Mouse (Mus musculus) hindbrain, embryonic 16.5 days (tissue): ENCODE data around the gene Rnf40. TPM values are rescaled to one million over a fixed set of nuclear protein-coding genes. Genes with fewer than 3 reads are reported as not detected.
"Not testable (repeated sequence)": the region's sequence is repeated elsewhere in the genome, so short reads cannot be mapped to it uniquely, and the experiment has no call there.

Source experiments
- ATAC-seq: fragments of 200-750 bp; cut with Nextera tagmentation; 2 replicates; pipeline ENCODE4 v1.8.0; 2017; ENCODE audit warnings: moderate TSS enrichment, moderate library complexity
- H3K27ac ChIP-seq: fragments of 300-500 bp; sonication (generic); 2 replicates; pipeline ENCODE4 v1.5.1; 2014; ENCODE audit warnings: low read depth, mild to moderate bottlenecking, control low read depth, low read length, moderate library complexity
- H3K27me3 ChIP-seq: fragments of 300-500 bp; sonication (generic); replicated peaks from 2 replicates; pipeline ENCODE4 v1.6.1; 2014; ENCODE audit warnings: low read length; ENCODE audit not compliant: control insufficient read depth, insufficient read depth
- H3K36me3 ChIP-seq: fragments of 300-500 bp; sonication (generic); 2 replicates; pipeline ENCODE4 v1.6.1; 2014; ENCODE audit warnings: mild to moderate bottlenecking, low read length, moderate library complexity, mixed read lengths; ENCODE audit not compliant: control insufficient read depth, insufficient read depth
- H3K4me1 ChIP-seq: fragments of 300-500 bp; sonication (generic); 2 replicates; pipeline ENCODE4 v1.6.1; 2014; ENCODE audit warnings: low read depth, low read length; ENCODE audit not compliant: control insufficient read depth, insufficient read depth
- H3K4me2 ChIP-seq: fragments of 300-500 bp; sonication (generic); 2 replicates; pipeline ENCODE4 v1.6.1; 2014; ENCODE audit warnings: mild to moderate bottlenecking, low read length, control low read depth, moderate library complexity
- H3K4me3 ChIP-seq: fragments of 300-500 bp; sonication (generic); 2 replicates; pipeline ENCODE4 v1.5.1; 2014; ENCODE audit warnings: mild to moderate bottlenecking, low read length, control low read depth, moderate library complexity
- H3K9ac ChIP-seq: fragments of 300-500 bp; sonication (generic); 2 replicates; pipeline ENCODE4 v1.6.1; 2014; ENCODE audit warnings: low read depth, mild to moderate bottlenecking, control low read depth, low read length, moderate library complexity
- H3K9me3 ChIP-seq: fragments of 300-500 bp; sonication (generic); 2 replicates; pipeline ENCODE4 v1.6.1; 2014; ENCODE audit warnings: mild to moderate bottlenecking, low read length, moderate library complexity; ENCODE audit not compliant: control insufficient read depth
- WGBS: fragments of 180-500 bp; shearing (Covaris S2); extraction: QIAGEN DNeasy Blood & Tissue Kit; methylation state at CpG from one replicate; pipeline ENCODE4 v1.1.7; 2014; 5-methylcytosine and 5-hydroxymethylcytosine counted together
- polyA plus RNA-seq: library from polyadenylated mRNA; unstranded; fragments of >200 nt; fragmentation: Nextera tagmentation; extraction: Ambion mirVana; gene quantifications from 2 replicates; pipeline ENCODE4 v1.2.1, GENCODE M21; 2015

Rnf40 gene
- polyA plus RNA-seq, 1 experiment from 2014 or later = 38.0 TPM

DNA sequence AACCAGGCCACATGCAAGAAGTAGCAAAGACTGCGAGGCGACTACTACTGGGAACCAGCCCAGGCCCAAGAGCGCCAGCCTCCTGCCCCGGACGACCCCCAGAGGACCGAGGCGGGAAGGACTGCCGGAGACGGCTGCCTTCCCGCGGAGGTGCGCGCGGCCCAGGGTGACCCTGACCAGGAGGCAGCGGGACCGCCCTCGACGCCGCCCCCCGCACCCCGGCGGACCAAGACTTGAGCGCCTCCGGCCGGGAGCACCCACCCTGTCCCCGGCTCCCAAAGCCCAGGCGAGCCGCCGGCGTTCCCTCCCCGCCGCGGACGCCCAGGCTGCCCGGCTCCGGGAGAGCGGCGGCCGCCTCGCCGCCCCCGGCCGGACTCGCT is 25.9 kb downstream of the Rnf40 start:
- ATAC-seq = peak; percentile 49
- no peaks in the 10 kb centered on the region for H3K27me3 ChIP-seq
- H3K9me3 ChIP-seq = no peaks in the 10 kb centered on the region
- H3K36me3 ChIP-seq = peaks cover 28% of the 10 kb centered on the region
- WGBS = under 1% methylated on average over 23 of the region's 44 CpGs
- peak overlapping the region; percentile 91 for H3K4me2 ChIP-seq
- H3K4me3 ChIP-seq = peak overlapping the region; percentile 100
- H3K9ac ChIP-seq = peak overlapping the region; percentile 94
- peaks cover 14% of the 10 kb centered on the region for H3K4me1 ChIP-seq
- peak overlapping the region; percentile 87 for H3K27ac ChIP-seq

DNA sequence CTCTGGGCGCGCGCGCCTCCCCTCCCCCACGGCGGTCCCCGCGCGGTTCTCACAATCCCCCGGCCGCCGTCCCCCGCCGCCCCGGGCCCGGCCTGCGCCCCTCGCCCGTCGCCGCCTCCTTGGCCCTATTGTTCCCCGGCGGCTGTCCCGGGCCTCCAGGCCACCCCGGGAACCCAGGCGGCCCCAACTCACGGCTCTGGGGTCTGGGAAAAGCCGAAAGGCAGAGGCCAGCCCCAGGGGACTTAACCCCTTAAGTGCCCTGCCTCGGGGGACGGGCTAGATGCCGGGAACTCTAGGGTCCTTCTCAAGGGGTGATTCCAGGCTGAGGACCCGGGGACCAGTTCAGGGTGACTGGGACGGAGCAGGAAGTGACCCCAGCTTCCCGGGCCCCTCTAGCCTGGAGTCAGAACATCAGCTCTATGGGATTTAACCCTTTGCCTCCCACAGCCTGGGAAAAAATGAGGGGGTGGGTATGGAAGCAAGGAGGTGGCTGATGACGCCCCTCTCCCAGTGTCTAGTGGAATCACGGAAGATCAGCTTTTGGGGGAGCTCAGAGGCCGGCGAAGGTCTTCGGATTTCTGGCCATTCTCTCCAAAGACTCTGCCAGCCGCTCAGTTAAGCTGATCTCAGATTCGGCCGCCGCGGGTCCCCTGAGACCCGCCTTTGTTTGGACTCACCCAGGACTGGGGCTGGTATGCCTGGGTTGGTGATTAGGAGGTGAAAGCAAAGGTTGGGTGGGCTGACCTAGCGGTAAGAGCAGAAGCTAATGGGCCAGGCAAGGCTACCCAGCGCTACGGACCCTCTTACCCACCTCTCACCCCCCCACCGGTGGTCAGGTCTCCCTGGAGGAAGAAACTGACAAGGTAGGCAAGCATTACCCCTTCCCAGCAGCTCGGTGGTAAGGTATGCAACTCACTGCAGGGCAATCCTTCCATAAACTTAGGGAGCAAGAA is 26.6 kb downstream of the Rnf40 start, which contains the start of gene Zfp629:
Gene Zfp629, minus strand, starts transcription at position 907 of the 953 bp plus-strand sequence.
- Histone ChIP-seq H3K27me3 (no peaks in the 10 kb centered on the region), H3K27ac (peak within 1 kb of the TSS; percentile 87), H3K4me2 (peak within 1 kb of the TSS; percentile 91), H3K9me3 (no peaks in the 10 kb centered on the region), H3K4me3 (peak within 1 kb of the TSS; percentile 100), H3K9ac (peak within 1 kb of the TSS; percentile 94), H3K36me3 (peaks cover 23% of the 10 kb centered on the region), H3K4me1 (peaks cover 14% of the 10 kb centered on the region)
- peak; percentile 93 for ATAC-seq
- WGBS = under 1% methylated on average over 36 of the region's 50 CpGs

DNA sequence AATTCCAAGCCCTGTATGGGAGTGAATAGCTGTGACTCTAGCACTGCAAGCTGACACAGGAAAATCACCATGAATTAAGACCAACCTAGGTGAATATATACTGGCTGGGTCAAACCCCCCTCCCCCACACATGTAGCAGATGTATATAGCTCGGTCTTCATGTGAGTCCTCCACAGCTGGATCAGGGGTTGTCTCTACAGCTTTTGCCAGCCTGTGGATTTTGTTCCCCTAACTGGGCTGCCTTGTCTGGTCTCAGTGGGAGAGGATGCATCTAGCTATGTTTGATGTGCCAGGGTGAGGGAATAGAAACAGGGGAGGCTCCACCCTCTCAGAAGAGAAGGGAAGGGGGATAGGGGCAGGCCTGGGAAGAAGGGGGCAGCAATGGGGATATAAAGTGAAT is 27.8 kb downstream of the Rnf40 start:
- Histone ChIP-seq H3K27ac (0 out of 2 replicates have a peak overlapping the region, but pooled peaks have one; percentile 9), H3K9ac (peak overlapping the region; percentile 48), H3K4me2 (peak overlapping the region; percentile 91), H3K4me3 (peak overlapping the region; percentile 100), H3K27me3 (no peaks in the 10 kb centered on the region), H3K4me1 (peaks cover 14% of the 10 kb centered on the region), H3K36me3 (peaks cover 11% of the 10 kb centered on the region), H3K9me3 (no peaks in the 10 kb centered on the region)
- ATAC-seq = 0 out of 2 replicates have a peak, but pooled peaks have one; percentile 37
- 53% methylated on average over 1 of the region's 1 CpGs for WGBS

DNA sequence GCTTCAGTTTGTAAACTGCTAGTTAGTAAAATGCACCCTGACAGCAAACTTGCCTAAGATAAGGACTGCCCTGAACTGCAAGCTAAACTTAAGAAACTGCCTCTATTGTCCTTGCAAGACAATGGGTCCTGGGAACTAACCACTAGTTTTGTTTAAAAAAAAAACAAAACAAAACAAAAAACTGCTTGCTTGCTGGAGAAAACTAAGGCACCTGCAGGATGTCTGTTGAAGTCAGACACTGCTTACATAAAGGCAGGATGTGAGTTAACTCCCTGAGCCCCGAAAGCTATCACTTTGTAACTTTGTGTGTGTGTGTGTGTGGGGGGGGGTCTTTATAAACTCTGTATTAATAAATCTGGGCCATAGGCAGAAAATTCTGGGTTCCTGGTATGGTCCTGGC is 28.3 kb downstream of the Rnf40 start:
- no peak overlapping the region for H3K4me3 ChIP-seq
- H3K4me2 ChIP-seq = no peak overlapping the region
- H3K9ac ChIP-seq = no peak overlapping the region; the same call in 1 of the 2 replicates
- peaks cover 14% of the 10 kb centered on the region for H3K4me1 ChIP-seq
- H3K36me3 ChIP-seq = peaks cover 6% of the 10 kb centered on the region
- H3K9me3 ChIP-seq = no peaks in the 10 kb centered on the region
- WGBS = 88% methylated on average over 1 of the region's 1 CpGs
- no peak overlapping the region for H3K27ac ChIP-seq
- H3K27me3 ChIP-seq = no peaks in the 10 kb centered on the region
- no peak for ATAC-seq

DNA sequence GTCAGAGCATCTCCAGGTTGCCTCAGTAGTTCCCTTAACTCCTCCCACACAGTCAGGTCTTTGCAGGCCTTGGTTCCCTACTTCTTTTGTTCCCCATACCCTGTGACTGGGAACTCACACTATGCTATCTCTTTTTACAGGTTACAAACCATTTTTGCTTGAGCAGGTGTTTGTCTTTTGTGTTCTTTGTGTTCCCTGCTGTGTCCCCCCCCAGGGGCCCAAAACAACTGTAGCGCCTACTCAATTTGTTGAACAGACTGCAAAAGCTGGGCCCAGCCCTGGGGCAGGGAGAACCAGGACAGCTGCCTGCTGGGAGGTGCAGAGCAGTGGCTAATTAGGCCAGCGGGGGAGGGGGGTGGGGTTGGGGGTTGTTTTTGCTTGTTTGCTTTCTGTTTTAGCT is 29.4 kb downstream of the Rnf40 start:
- peaks cover 14% of the 10 kb centered on the region for H3K4me1 ChIP-seq
- 0 out of 2 replicates have a peak overlapping the region, but pooled peaks have one; percentile 13 for H3K9ac ChIP-seq
- no peak overlapping the region for H3K4me2 ChIP-seq
- 29% methylated on average over 2 of the region's 2 CpGs for WGBS
- no peak overlapping the region for H3K4me3 ChIP-seq
- no peaks in the 10 kb centered on the region for H3K27me3 ChIP-seq
- H3K27ac ChIP-seq = no peak overlapping the region
- H3K9me3 ChIP-seq = no peaks in the 10 kb centered on the region
- H3K36me3 ChIP-seq = no peaks in the 10 kb centered on the region
- ATAC-seq = no peak

DNA sequence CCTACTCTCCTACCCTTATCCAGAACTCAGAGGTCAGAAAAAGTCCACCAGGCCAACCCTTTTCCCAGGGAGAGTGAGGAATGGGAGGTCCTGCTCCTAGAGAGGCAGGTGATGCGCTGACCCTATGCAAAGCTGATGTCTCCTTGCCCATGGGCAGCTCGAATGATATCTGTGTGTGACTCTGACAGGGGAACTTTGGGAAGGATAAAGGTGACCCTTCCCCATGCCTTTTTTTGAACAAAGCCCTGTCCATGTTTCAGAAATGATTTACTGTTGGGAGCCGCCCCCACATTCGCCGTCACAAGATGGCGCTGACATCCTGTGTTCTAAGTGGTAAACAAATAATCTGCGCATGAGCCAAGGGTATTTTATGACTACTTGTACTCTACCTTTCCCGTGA is 29.8 kb downstream of the Rnf40 start:
- 89% methylated on average over 6 of the region's 8 CpGs for WGBS
- H3K27me3 ChIP-seq, ATAC-seq, H3K4me2 ChIP-seq, H3K4me3 ChIP-seq, H3K9ac ChIP-seq, H3K36me3 ChIP-seq, H3K27ac ChIP-seq, H3K9me3 ChIP-seq: not testable (repeated sequence)
- H3K4me1 ChIP-seq = peaks cover 13% of the 10 kb centered on the region

DNA sequence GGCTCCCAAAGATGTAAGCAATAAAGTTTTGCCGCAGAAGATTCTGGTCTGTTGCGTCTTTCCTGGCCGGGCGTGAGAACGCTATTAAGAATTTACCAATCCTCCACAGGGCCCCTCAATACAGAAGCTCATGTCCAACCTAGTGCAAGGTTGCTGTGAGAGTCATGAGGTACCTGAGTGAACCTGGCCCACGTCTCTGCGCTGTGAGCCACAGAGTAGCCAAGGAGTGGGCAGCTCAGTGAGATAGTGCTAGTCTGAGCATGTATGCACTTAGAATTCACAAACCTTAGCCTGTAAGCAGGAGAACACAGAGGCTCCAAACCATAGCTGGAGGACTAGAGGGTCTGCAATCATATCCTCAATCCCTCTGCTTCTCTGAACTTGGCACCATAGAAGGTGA is 37.5 kb downstream of the Rnf40 start:
- ATAC-seq = no peak
- WGBS = 95% methylated on average over 7 of the region's 7 CpGs
- H3K36me3 ChIP-seq = no peaks in the 10 kb centered on the region
- H3K27me3 ChIP-seq = no peaks in the 10 kb centered on the region
- H3K4me3 ChIP-seq = no peak overlapping the region
- H3K9me3 ChIP-seq = no peaks in the 10 kb centered on the region
- no peak overlapping the region for H3K4me2 ChIP-seq
- no peaks in the 10 kb centered on the region for H3K4me1 ChIP-seq
- no peak overlapping the region for H3K27ac ChIP-seq
- no peak overlapping the region for H3K9ac ChIP-seq

DNA sequence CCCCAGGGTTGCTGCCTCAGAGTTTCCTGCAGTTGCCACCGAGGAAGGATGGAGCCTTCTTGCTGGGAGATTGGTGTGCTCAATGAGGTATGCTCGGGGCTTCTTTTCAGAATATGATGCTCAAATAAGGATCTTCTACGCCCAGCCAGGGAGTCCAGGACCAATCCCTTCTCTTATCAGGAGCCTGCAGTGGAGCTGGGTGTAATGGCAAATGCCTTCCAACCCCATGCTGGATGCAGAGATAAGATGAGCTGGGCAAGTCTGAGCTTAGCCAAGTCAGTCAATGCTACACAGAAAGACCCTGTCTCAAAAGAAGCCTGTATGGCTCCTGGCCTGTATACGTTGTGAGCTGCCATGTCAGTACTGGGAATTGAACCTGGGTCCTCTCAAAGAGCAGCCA is 37.9 kb downstream of the Rnf40 start:
- no peaks in the 10 kb centered on the region for H3K4me1 ChIP-seq

DNA sequence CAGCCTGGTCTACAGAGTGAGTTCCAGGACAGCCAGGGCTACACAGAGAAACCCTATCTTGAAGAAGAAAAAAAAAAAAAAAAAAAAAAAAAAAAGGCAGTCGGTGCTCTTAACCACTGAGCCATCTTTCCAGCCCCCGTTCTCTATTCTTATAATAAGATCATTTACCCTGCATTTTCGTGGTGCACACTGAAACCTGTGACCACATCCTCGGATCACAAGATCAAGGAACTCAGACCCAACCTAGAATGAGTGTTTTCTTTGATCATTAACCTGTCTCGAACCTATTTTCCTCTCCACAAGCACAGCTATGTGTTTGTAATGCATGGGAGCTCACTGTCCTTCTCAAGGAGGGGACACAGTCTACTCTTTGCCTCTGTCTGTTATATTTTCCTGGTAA is 40.1 kb downstream of the Rnf40 start:
- 90% methylated on average over 5 of the region's 5 CpGs for WGBS
- Histone ChIP-seq H3K27me3 (no peaks in the 10 kb centered on the region), H3K4me3 (no peak overlapping the region), H3K9me3 (no peaks in the 10 kb centered on the region), H3K9ac (no peak overlapping the region), H3K36me3 (no peaks in the 10 kb centered on the region), H3K27ac (no peak overlapping the region), H3K4me2 (no peak overlapping the region), H3K4me1 (no peaks in the 10 kb centered on the region)
- no peak for ATAC-seq

More for the DNA sequence above, 37.9 kb downstream of the Rnf40 start:
- H3K27ac ChIP-seq = no peak overlapping the region
- H3K27me3 ChIP-seq = no peaks in the 10 kb centered on the region
- no peaks in the 10 kb centered on the region for H3K9me3 ChIP-seq
- no peak for ATAC-seq
- H3K36me3 ChIP-seq = no peaks in the 10 kb centered on the region
- H3K4me2 ChIP-seq = no peak overlapping the region
- no peak overlapping the region for H3K9ac ChIP-seq
- WGBS = 91% methylated on average over 4 of the region's 4 CpGs
- H3K4me3 ChIP-seq = no peak overlapping the region
